Mouse (Mus musculus): ENCODE data around the gene Casp7.

Gene Casp7

GRCm38 (mm10) chr19:56470286-56471020 is 73.5 kb downstream of the Casp7 start:
- DNase-seq (ENCODE audit: low spot score), result no peak

DNA sequence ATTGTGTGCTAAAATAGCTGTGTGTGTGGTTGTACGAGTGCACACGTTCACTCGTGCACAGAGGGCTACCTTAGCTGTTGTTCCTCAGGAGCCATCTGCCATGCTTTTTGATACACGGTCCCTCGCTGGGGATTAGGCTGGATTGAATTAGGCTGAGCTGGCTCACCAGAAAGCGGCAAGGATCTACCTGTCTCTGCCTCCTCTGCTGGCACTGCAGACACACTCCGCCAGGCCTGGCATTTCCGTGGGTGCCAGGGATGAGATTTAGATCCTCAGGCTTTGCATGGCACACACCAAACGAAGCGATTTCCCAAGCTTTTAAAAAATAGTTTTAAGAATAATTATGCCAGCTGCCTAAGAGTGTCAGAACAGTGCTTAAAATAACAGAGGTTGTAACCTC is 75.0 kb downstream of the Casp7 start:
- no peak for DNase-seq (ENCODE audit: low spot score)

GRCm38 (mm10) chr19:56474869-56475550 is 78.1 kb downstream of the Casp7 start:
- no peak for DNase-seq (ENCODE audit: low spot score)

DNA sequence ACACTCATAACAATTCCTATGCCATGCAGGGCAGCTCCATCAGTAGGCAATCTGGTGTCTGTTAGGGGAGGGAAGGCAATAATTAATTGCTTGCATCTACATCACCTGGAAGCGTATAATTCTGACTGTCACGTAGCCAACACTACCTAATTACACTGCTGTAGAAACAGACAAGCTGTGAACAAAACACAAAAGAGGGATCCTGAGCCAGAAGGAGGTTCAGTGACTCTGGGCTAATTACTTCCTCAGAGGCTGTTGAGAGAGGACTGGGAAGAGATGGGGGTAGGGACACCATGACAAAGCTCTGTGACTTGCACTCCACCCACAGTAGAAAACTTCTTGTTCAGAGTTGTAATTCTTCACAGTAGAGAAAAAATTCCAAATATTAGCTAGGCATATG is 79.6 kb downstream of the Casp7 start:
- DNase-seq (ENCODE audit: low spot score), result no peak

- DNase-seq (ENCODE audit: low spot score), result no peak
Observed at GRCm38 (mm10) chr19:56477253-56477652, 80.3 kb downstream of the Casp7 start.

- no peak for DNase-seq (ENCODE audit: low spot score)
Observed at GRCm38 (mm10) chr19:56477832-56478231, 80.9 kb downstream of the Casp7 start.

- no peak for DNase-seq (ENCODE audit: low spot score)
Observed at GRCm38 (mm10) chr19:56484630-56485375, 87.9 kb downstream of the Casp7 start.

- DNase-seq (ENCODE audit: low spot score), result no peak
Observed at GRCm38 (mm10) chr19:56485376-56486271, 88.7 kb downstream of the Casp7 start.

- DNase-seq (ENCODE audit: low spot score), result no peak
Observed at GRCm38 (mm10) chr19:56486926-56487325, 90.0 kb downstream of the Casp7 start.

DNA sequence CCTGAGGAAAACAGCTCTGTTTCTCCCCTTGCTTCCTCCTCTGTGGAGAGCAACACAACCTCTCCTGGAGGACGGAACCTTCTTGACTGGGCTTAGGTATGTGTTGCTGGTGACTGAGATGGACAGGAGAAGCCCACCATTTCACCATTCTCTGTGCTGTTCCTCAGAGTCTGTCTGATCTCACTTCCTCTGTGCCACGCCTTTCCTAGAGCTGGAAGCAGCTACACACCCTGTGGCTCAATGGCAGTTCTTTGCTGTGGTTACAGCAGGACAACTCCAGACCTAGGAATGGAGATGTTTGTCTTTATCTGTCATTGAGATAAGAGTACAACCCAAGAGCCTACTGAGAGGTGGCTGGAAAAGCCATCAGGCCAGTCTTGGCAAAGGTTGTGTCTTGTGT is 90.4 kb downstream of the Casp7 start:
- no peak for DNase-seq (ENCODE audit: low spot score)

GRCm38 (mm10) chr19:56489601-56490000 is 92.7 kb downstream of the Casp7 start:
- no peak for DNase-seq (ENCODE audit: low spot score)

Data from urinary bladder, postnatal 10 days (tissue).